Mouse (Mus musculus): ENCODE measurements around the gene Rhbdd3. TPM values are rescaled to one million over a fixed set of nuclear protein-coding genes. Genes with fewer than 3 reads are reported as not detected.

Gene Rhbdd3
- polyA plus RNA-seq, 1 experiment = 18.4 TPM

Other genes starting within 250 kb of the Rhbdd3 start
- gene Nf2, start 249.4 kb upstream of the Rhbdd3 start, polyA plus RNA-seq (2012; ENCODE audit: insufficient read depth, insufficient read length, missing spikeins) = 41.2 and 56.4 TPM in 2 replicates
- gene Nipsnap1, start 225.0 kb upstream of the Rhbdd3 start, polyA plus RNA-seq (2012; ENCODE audit: insufficient read depth, insufficient read length, missing spikeins) = 24.9 and 35.0 TPM in 2 replicates
- 14.9 and 18.1 TPM in 2 replicates for gene Thoc5, start 203.6 kb upstream of the Rhbdd3 start, polyA plus RNA-seq (2012; ENCODE audit: insufficient read depth, insufficient read length, missing spikeins)
- not detected in 2 replicates for gene Nefh, start 150.9 kb upstream of the Rhbdd3 start, polyA plus RNA-seq (2012; ENCODE audit: insufficient read depth, insufficient read length, missing spikeins)
- gene Ap1b1, start 112.1 kb upstream of the Rhbdd3 start, polyA plus RNA-seq (2012; ENCODE audit: insufficient read depth, insufficient read length, missing spikeins) = 27.0 and 49.5 TPM in 2 replicates
- 0.95 and 3.4 TPM in 2 replicates for gene Rasl10a, start 40.8 kb upstream of the Rhbdd3 start, polyA plus RNA-seq (2012; ENCODE audit: insufficient read depth, insufficient read length, missing spikeins)
- gene Gas2l1, start 33.6 kb upstream of the Rhbdd3 start, polyA plus RNA-seq (2012; ENCODE audit: insufficient read depth, insufficient read length, missing spikeins) = 17.7 and 20.5 TPM in 2 replicates
- gene Ewsr1, start 340 bp downstream of the Rhbdd3 start, polyA plus RNA-seq (2012; ENCODE audit: insufficient read depth, insufficient read length, missing spikeins) = 121 and 140 TPM in 2 replicates
- 0.92 TPM in 1 of 2 replicates, not detected in the other for gene Emid1, start 53.3 kb downstream of the Rhbdd3 start, polyA plus RNA-seq (2012; ENCODE audit: insufficient read depth, insufficient read length, missing spikeins)
- gene Kremen1, start 162.6 kb downstream of the Rhbdd3 start, polyA plus RNA-seq (2012; ENCODE audit: insufficient read depth, insufficient read length, missing spikeins) = 4.8 and 5.7 TPM in 2 replicates